Mouse (Mus musculus): ENCODE data around the gene Myh3. TPM values are rescaled to one million over a fixed set of nuclear protein-coding genes. Genes with fewer than 3 reads are reported as not detected.
A peak's percentile ranks its signal among the peaks of the same experiment; 100 is the strongest.

Gene Myh3
- polyA plus RNA-seq, 1 experiment from 2014 or later, result 0.45 TPM

DNA sequence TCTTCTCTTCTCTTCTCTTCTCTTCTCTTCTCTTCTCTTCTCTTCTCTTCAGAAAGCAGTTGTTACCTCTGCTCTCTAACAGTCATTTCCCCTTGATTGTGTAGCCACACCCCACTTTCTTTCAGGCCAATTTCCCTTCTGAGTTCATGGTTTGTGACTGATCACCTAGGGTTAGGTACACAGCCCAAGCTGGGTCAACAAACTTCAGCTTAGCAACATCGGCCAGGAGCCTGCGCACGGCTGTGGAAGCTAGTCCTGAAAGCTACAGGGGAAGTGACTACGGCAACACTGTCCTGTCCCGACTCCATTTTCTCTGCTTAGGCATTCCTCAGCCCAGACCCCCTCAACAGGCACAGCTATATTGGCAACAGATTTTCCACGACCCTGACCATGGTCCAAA, 33.1 kb upstream of the Myh3 start:
- H3K4me2 ChIP-seq (replicated peaks; ENCODE audit: low read depth, low read length), result no peak overlapping the region
- no peaks in the 10 kb centered on the region for H3K9me3 ChIP-seq (ENCODE audit: control insufficient read depth, low read length)
- H3K27ac ChIP-seq (ENCODE audit: low read depth, low read length), result no peak overlapping the region
- no peak overlapping the region for H3K9ac ChIP-seq (ENCODE audit: low read depth, low read length)
- ATAC-seq (ENCODE audit: low FRiP score, low TSS enrichment), result no peak
- no peaks in the 10 kb centered on the region for H3K27me3 ChIP-seq (ENCODE audit: control insufficient read depth, insufficient read depth, low read length)
- H3K4me1 ChIP-seq (ENCODE audit: control insufficient read depth, insufficient read depth, low read length), result no peaks in the 10 kb centered on the region
- H3K4me3 ChIP-seq (ENCODE audit: low read length), result no peak overlapping the region
- peaks cover 18% of the 10 kb centered on the region for H3K36me3 ChIP-seq (ENCODE audit: control insufficient read depth, insufficient read depth, low read length)
- WGBS, result 57% methylated on average over 6 of the region's 6 CpGs

DNA sequence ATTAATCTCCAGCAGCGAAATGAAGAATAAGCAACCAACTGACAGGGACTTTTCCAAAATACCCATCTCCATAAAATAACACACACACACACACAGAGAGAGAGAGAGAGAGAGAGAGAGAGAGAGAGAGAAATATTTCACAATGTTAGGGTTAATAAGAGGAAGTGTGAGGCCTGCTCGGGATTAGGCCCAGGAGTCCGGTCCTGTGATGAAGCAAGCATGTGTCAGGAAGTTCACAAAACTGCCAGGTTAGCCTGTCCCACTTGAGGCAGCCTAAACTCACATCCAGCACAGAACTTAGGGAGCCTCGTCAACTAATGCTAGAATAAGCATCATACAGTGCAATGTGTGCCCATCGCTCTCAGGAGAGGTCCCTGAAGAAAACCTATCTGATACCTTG, 30.9 kb upstream of the Myh3 start:
- H3K9ac ChIP-seq (ENCODE audit: low read depth, low read length), result no peak overlapping the region
- H3K4me1 ChIP-seq (ENCODE audit: control insufficient read depth, insufficient read depth, low read length), result no peaks in the 10 kb centered on the region; the same call in 1 of the 2 replicates
- no peak for ATAC-seq (ENCODE audit: low FRiP score, low TSS enrichment)
- H3K36me3 ChIP-seq (ENCODE audit: control insufficient read depth, insufficient read depth, low read length), result no peaks in the 10 kb centered on the region; the same call in 1 of the 2 replicates
- WGBS, result 92% methylated on average over 5 of the region's 5 CpGs
- H3K4me2 ChIP-seq (replicated peaks; ENCODE audit: low read depth, low read length), result no peak overlapping the region
- H3K27ac ChIP-seq (ENCODE audit: low read depth, low read length), result no peak overlapping the region
- no peak overlapping the region for H3K4me3 ChIP-seq (ENCODE audit: low read length)
- no peaks in the 10 kb centered on the region for H3K27me3 ChIP-seq (ENCODE audit: control insufficient read depth, insufficient read depth, low read length)
- no peaks in the 10 kb centered on the region for H3K9me3 ChIP-seq (ENCODE audit: control insufficient read depth, low read length)

DNA sequence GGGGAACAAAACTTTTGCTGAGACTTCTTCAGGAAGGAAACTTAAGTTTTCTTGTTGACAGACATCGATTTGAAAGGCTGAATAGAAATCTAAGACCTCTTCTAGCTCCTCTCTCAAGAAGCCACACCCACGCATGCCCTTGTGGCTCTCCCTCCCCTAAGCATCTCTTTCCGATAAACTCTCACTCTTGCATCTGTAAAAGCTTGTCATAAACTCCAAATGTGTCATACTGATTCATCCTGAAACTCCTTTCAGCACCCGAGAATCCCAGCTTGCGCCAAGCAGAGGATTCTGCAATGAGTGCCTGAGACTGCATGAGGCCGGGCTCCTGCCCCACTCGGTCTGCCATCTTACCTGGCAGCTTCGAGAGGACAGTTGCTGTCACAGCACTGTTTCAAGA, 29.6 kb upstream of the Myh3 start:
- Histone ChIP-seq H3K4me3 (ENCODE audit: low read length) (no peak overlapping the region), H3K9ac (ENCODE audit: low read depth, low read length) (no peak overlapping the region), H3K4me1 (ENCODE audit: control insufficient read depth, insufficient read depth, low read length) (peaks cover 5% of the 10 kb centered on the region; the same call in 1 of the 2 replicates), H3K4me2 (replicated peaks; ENCODE audit: low read depth, low read length) (no peak overlapping the region), H3K9me3 (ENCODE audit: control insufficient read depth, low read length) (no peaks in the 10 kb centered on the region), H3K36me3 (ENCODE audit: control insufficient read depth, insufficient read depth, low read length) (no peaks in the 10 kb centered on the region; the same call in 1 of the 2 replicates), H3K27ac (ENCODE audit: low read depth, low read length) (no peak overlapping the region), H3K27me3 (ENCODE audit: control insufficient read depth, insufficient read depth, low read length) (no peaks in the 10 kb centered on the region)
- no peak for ATAC-seq (ENCODE audit: low FRiP score, low TSS enrichment)
- 88% methylated on average over 8 of the region's 8 CpGs for WGBS

DNA sequence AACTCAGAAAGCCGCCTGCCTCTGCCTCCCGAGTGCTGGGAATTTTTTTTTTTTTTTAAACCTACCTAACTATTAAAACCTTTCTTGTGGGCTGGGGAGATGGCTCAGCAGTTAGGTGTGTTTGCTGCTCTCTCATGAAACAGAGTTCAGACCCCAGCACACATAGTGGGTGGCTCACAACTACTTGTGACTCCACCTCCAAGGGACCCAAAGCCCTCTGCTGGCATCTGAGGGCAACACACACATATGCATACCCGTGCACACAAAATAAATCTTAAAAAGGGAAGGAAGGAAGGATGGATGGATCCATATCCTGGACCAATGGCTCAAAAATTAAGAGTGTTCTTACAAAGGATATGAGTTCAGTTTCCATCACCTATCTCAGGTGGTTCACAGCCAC, 28.8 kb upstream of the Myh3 start:
- peaks cover 11% of the 10 kb centered on the region; the same call in 1 of the 2 replicates for H3K4me1 ChIP-seq (ENCODE audit: control insufficient read depth, insufficient read depth, low read length)
- no peak overlapping the region for H3K27ac ChIP-seq (ENCODE audit: low read depth, low read length)
- H3K4me2 ChIP-seq (replicated peaks; ENCODE audit: low read depth, low read length), result no peak overlapping the region
- H3K9ac ChIP-seq (ENCODE audit: low read depth, low read length), result no peak overlapping the region
- H3K4me3 ChIP-seq (ENCODE audit: low read length), result no peak overlapping the region
- H3K27me3 ChIP-seq (ENCODE audit: control insufficient read depth, insufficient read depth, low read length), result no peaks in the 10 kb centered on the region
- H3K36me3 ChIP-seq (ENCODE audit: control insufficient read depth, insufficient read depth, low read length), result no peaks in the 10 kb centered on the region; the same call in 1 of the 2 replicates
- 92% methylated on average over 3 of the region's 3 CpGs for WGBS
- ATAC-seq (ENCODE audit: low FRiP score, low TSS enrichment), result no peak
- no peaks in the 10 kb centered on the region for H3K9me3 ChIP-seq (ENCODE audit: control insufficient read depth, low read length)

DNA sequence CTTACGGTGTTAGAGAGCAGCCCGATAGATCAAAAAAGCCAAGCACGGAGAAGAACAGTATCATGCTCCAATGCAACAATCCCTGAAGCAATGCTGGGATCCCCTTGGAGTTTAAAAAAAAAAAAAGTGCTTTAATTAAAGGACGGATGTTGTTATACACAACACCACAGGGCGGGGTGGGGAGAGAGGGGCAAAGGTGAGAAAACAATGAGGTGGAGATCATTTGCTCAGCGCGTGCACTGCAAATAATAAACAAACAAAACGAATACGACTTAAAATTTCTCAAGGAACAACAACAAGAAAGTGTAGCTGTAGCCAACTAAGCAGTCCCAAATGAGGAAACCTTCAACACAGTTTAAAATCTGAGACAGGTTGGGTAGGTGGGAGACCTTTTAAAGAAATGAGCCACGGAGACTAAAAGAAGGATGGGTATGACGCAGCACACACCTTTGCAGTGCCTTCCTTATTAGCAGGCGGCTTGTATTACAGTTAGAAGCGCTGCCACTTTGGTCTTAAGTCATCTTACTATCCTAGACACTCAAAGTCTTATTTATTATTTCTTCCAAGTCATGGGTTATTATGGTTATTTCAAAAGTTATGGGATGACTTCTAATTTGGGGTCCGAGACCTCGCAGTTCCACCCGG, 26.3 kb upstream of the Myh3 start:
- Histone ChIP-seq H3K4me1 (ENCODE audit: control insufficient read depth, insufficient read depth, low read length) (peaks cover 11% of the 10 kb centered on the region; the same call in 1 of the 2 replicates), H3K4me3 (ENCODE audit: low read length) (peak overlapping the region; percentile 91), H3K27me3 (ENCODE audit: control insufficient read depth, insufficient read depth, low read length) (no peaks in the 10 kb centered on the region), H3K36me3 (ENCODE audit: control insufficient read depth, insufficient read depth, low read length) (peaks cover 13% of the 10 kb centered on the region), H3K27ac (ENCODE audit: low read depth, low read length) (peak overlapping the region; percentile 71; the same call in 1 of the 2 replicates), H3K9ac (ENCODE audit: low read depth, low read length) (peak overlapping the region; percentile 81), H3K4me2 (replicated peaks; ENCODE audit: low read depth, low read length) (peak overlapping the region; percentile 64), H3K9me3 (ENCODE audit: control insufficient read depth, low read length) (no peaks in the 10 kb centered on the region)
- 7% methylated on average over 16 of the region's 16 CpGs for WGBS
- ATAC-seq (ENCODE audit: low FRiP score, low TSS enrichment), result peak; percentile 56

DNA sequence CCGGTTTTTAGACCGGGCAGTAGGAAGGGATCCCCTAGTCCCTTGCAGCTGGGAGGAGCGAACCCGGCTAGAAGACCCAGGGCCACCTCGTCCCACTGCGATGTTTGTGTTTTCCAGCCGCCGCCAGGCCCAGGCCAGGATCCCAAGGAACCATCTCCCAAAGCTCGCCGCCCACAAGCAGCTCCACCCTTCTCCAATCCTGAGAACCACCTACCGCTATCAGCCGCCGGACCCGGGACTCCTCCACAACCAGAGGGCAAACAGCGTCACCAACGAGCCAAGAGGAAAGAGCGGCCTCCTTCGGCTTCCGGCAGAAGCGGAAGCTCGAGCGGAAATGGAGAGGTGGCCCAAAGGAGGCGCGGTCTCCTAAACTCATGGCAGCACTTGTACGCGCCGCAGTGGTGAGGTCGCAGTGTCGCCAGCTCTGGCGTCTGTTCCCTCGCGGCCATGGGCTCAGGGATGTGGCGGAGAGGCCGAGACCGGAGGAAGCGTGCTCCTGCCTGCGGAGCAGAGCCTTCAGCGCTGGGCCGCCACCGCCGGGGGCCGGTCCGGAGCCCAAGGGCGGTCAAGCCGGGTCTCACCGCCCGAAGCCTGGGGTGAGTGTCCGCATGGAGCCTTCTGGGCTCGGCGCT, 25.7 kb upstream of the Myh3 start, which contains the start of the genes Adprm and Sco1:
Gene Adprm (minus strand): TSS at position 274 of the 632 bp plus-strand sequence.
Gene Sco1 (plus strand): TSS at position 350 of the 632 bp plus-strand sequence.
- Histone ChIP-seq H3K4me3 (ENCODE audit: low read length) (peak within 1 kb of the TSS; percentile 91), H3K27me3 (ENCODE audit: control insufficient read depth, insufficient read depth, low read length) (no peaks in the 10 kb centered on the region), H3K9me3 (ENCODE audit: control insufficient read depth, low read length) (no peaks in the 10 kb centered on the region), H3K27ac (ENCODE audit: low read depth, low read length) (peak within 1 kb of the TSS; percentile 71; the same call in 1 of the 2 replicates), H3K36me3 (ENCODE audit: control insufficient read depth, insufficient read depth, low read length) (peaks cover 20% of the 10 kb centered on the region), H3K9ac (ENCODE audit: low read depth, low read length) (peak within 1 kb of the TSS; percentile 81), H3K4me2 (replicated peaks; ENCODE audit: low read depth, low read length) (peak within 1 kb of the TSS; percentile 64), H3K4me1 (ENCODE audit: control insufficient read depth, insufficient read depth, low read length) (peaks cover 11% of the 10 kb centered on the region; the same call in 1 of the 2 replicates)
- ATAC-seq (ENCODE audit: low FRiP score, low TSS enrichment), result peak; percentile 92
- WGBS, result under 1% methylated on average over 50 of the region's 50 CpGs

DNA sequence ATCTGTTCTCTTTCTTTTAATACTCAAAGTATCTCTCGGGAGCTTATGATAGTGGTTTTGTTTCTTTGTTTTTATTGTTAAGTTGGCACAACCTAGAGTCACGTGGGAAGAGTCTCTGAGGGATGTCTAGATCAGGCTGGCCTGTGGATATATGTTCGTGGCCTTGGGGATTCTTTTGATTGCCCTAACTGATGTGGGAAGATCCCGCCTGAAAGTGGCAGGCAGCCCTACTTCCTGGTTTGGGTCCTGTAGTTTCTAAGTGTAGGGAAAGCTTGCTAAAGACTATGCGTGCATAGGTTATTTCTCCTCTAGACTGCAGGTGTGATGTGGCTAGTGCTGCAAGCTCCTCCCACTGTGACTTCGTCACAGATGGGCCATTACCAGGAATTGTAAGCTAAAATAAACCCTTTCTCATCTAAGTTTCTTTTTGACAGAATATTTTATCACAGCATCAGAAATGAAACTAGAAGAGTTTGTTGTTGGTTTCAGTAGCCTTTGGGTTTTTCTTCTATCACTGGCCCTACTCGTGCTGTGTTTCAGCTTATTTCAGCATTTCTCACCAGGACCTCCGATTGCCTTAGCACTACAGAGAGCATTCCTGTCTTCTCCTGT, 23.2 kb upstream of the Myh3 start:
- Histone ChIP-seq H3K36me3 (ENCODE audit: control insufficient read depth, insufficient read depth, low read length) (peaks cover 38% of the 10 kb centered on the region), H3K27me3 (ENCODE audit: control insufficient read depth, insufficient read depth, low read length) (no peaks in the 10 kb centered on the region), H3K27ac (ENCODE audit: low read depth, low read length) (no peak overlapping the region), H3K4me1 (ENCODE audit: control insufficient read depth, insufficient read depth, low read length) (peaks cover 11% of the 10 kb centered on the region; the same call in 1 of the 2 replicates), H3K4me2 (replicated peaks; ENCODE audit: low read depth, low read length) (no peak overlapping the region), H3K9ac (ENCODE audit: low read depth, low read length) (no peak overlapping the region), H3K4me3 (ENCODE audit: low read length) (no peak overlapping the region), H3K9me3 (ENCODE audit: control insufficient read depth, low read length) (no peaks in the 10 kb centered on the region)
- ATAC-seq (ENCODE audit: low FRiP score, low TSS enrichment), result no peak
- WGBS, result 93% methylated on average over 8 of the region's 8 CpGs

DNA sequence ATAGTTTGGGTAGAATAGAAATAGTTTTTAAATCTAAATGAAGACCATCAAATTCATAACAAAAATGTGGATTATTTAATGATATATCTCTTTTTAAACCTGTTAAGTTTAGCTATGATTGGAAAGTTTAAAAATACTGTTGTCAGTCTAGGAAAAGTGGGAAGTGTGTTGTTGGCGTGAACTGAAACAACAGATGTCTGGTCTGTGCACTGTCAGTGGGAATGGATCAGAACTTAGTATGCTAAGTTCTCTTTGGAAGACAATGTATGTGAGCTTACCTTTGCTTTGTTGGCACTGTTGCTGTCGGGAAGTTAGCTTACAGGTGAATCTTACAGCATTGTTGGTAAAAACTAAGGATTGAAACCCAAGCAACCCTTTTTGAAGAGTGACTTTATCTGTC, 16.8 kb upstream of the Myh3 start:
- ATAC-seq (ENCODE audit: low FRiP score, low TSS enrichment), result no peak
- Histone ChIP-seq H3K27me3 (ENCODE audit: control insufficient read depth, insufficient read depth, low read length) (no peaks in the 10 kb centered on the region), H3K27ac (ENCODE audit: low read depth, low read length) (no peak overlapping the region), H3K9me3 (ENCODE audit: control insufficient read depth, low read length) (no peaks in the 10 kb centered on the region), H3K4me3 (ENCODE audit: low read length) (no peak overlapping the region), H3K4me1 (ENCODE audit: control insufficient read depth, insufficient read depth, low read length) (no peaks in the 10 kb centered on the region), H3K9ac (ENCODE audit: low read depth, low read length) (no peak overlapping the region), H3K4me2 (replicated peaks; ENCODE audit: low read depth, low read length) (no peak overlapping the region), H3K36me3 (ENCODE audit: control insufficient read depth, insufficient read depth, low read length) (peaks cover 81% of the 10 kb centered on the region)
- WGBS, result 97% methylated on average over 2 of the region's 2 CpGs

DNA sequence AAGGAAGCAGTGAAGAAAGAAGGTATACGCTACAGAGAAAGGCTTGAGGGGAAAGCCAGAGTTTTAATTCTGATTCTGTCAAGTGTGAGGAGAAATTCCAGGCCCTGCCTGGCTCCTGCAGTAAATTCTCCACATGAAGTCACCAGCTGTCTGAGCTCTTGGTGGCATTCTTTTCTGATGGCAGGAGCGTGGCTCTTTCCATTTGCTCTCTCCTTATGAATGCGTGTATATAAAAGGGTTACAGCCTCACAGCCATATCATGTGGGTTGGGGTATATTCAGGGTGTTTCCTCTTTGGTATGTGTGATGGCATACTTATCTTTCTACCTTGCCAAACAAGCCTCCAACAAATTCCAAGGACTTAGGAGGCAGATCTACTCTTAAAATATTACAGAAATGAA, 15.4 kb upstream of the Myh3 start:
- Histone ChIP-seq H3K4me3 (ENCODE audit: low read length) (no peak overlapping the region), H3K4me2 (replicated peaks; ENCODE audit: low read depth, low read length) (no peak overlapping the region), H3K9ac (ENCODE audit: low read depth, low read length) (no peak overlapping the region), H3K4me1 (ENCODE audit: control insufficient read depth, insufficient read depth, low read length) (no peaks in the 10 kb centered on the region), H3K9me3 (ENCODE audit: control insufficient read depth, low read length) (no peaks in the 10 kb centered on the region), H3K27ac (ENCODE audit: low read depth, low read length) (no peak overlapping the region), H3K36me3 (ENCODE audit: control insufficient read depth, insufficient read depth, low read length) (peaks cover 71% of the 10 kb centered on the region), H3K27me3 (ENCODE audit: control insufficient read depth, insufficient read depth, low read length) (no peaks in the 10 kb centered on the region)
- 92% methylated on average over 3 of the region's 3 CpGs for WGBS
- ATAC-seq (ENCODE audit: low FRiP score, low TSS enrichment), result no peak

Data from kidney, embryonic 14.5 days (tissue).